Mouse (Mus musculus) hindbrain, embryonic 11.5 days (tissue): ENCODE data around the gene Ccl7. TPM values are rescaled to one million over a fixed set of nuclear protein-coding genes. Genes with fewer than 3 reads are reported as not detected.
A peak's percentile ranks its signal among the peaks of the same experiment; 100 is the strongest.

Source experiments
- ATAC-seq: fragments of 200-750 bp; cut with Nextera tagmentation; 2 replicates; pipeline ENCODE4 v1.8.0; 2017; ENCODE audit warnings: mild to moderate bottlenecking, moderate TSS enrichment, moderate library complexity; ENCODE audit not compliant: low FRiP score
- DNase-seq: peaks from one replicate; pipeline ENCODE4 v3.0.0-alpha.2; 2015; ENCODE audit warnings: low spot score
- H3K27ac ChIP-seq: fragments of 300-500 bp; sonication (generic); 2 replicates; pipeline ENCODE4 v1.5.1; 2014; ENCODE audit warnings: mild to moderate bottlenecking, low read depth, low read length
- H3K27me3 ChIP-seq: fragments of 300-500 bp; sonication (generic); 2 replicates; pipeline ENCODE4 v1.6.1; 2014; ENCODE audit warnings: mild to moderate bottlenecking, low read length, moderate library complexity, mixed read lengths; ENCODE audit not compliant: control insufficient read depth, insufficient read depth
- H3K36me3 ChIP-seq: fragments of 300-500 bp; sonication (generic); 2 replicates; pipeline ENCODE4 v1.6.1; 2014; ENCODE audit warnings: mild to moderate bottlenecking, low read length, moderate library complexity, mixed read lengths; ENCODE audit not compliant: control insufficient read depth, insufficient read depth
- H3K4me1 ChIP-seq: fragments of 300-500 bp; sonication (generic); replicated peaks from 2 replicates; pipeline ENCODE4 v1.6.1; 2014; ENCODE audit warnings: low read length, mixed read lengths; ENCODE audit not compliant: control insufficient read depth, insufficient read depth
- H3K4me2 ChIP-seq: fragments of 300-500 bp; sonication (generic); replicated peaks from 2 replicates; pipeline ENCODE4 v1.6.1; 2014; ENCODE audit warnings: mild to moderate bottlenecking, low read depth, low read length
- H3K4me3 ChIP-seq: fragments of 300-500 bp; sonication (generic); 2 replicates; pipeline ENCODE4 v1.5.1; 2014; ENCODE audit warnings: low read depth, low read length
- H3K9ac ChIP-seq: fragments of 300-500 bp; sonication (generic); 2 replicates; pipeline ENCODE4 v1.6.1; 2014; ENCODE audit warnings: low read depth, low read length
- H3K9me3 ChIP-seq: fragments of 300-500 bp; sonication (generic); 2 replicates; pipeline ENCODE4 v1.6.1; 2016; ENCODE audit warnings: low read length; ENCODE audit not compliant: control insufficient read depth
- WGBS: fragments of 180-500 bp; shearing (Covaris S2); extraction: QIAGEN DNeasy Blood & Tissue Kit; methylation state at CpG from one replicate; pipeline ENCODE4 v1.1.7; 2014; 5-methylcytosine and 5-hydroxymethylcytosine counted together
- polyA plus RNA-seq: library from polyadenylated mRNA; unstranded; fragments of >200 nt; fragmentation: Nextera tagmentation; extraction: Ambion mirVana; gene quantifications from 2 replicates; pipeline ENCODE4 v1.2.1, GENCODE M21; 2014

Gene Ccl7
- polyA plus RNA-seq, 1 experiment from 2014 or later, result not detected

- no peaks in the 10 kb centered on the region for H3K36me3 ChIP-seq
- H3K4me2 ChIP-seq, result no peak overlapping the region
- peak; percentile 52 for DNase-seq
- no peaks in the 10 kb centered on the region for H3K27me3 ChIP-seq
- H3K27ac ChIP-seq, result no peak overlapping the region
- H3K4me1 ChIP-seq, result no peaks in the 10 kb centered on the region
- H3K4me3 ChIP-seq, result no peak overlapping the region
- H3K9ac ChIP-seq, result no peak overlapping the region
- WGBS, result 40% methylated on average over 6 of the region's 6 CpGs
- H3K9me3 ChIP-seq, result no peaks in the 10 kb centered on the region
- no peak for ATAC-seq
Observed at GRCm38 (mm10) chr11:82047746-82048415, 2.4 kb downstream of the Ccl7 start.

DNA sequence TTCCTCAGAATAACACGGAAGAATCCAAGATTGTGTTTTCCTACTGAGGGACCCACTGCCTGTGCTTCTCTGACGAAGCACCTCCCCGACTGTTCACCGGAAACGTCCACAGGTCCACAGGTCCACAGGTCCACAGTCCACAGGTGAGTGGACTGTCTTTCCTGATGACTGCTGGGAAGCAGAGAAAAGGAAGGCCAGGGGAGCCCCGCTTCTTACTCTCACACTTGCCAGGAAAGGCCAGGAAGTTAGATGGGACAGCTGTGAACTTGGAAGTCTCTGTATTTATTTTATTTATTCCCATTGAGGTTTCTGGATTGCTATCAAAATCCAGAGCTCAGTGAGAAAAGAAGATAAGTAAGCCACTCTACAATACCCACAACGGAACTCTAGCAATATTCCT is 8.3 kb downstream of the Ccl7 start:
- H3K4me3 ChIP-seq, result no peak overlapping the region
- H3K27ac ChIP-seq, result no peak overlapping the region
- no peak for DNase-seq
- no peaks in the 10 kb centered on the region for H3K9me3 ChIP-seq
- no peak overlapping the region for H3K9ac ChIP-seq
- ATAC-seq, result no peak
- no peak overlapping the region for H3K4me2 ChIP-seq
- H3K27me3 ChIP-seq, result no peaks in the 10 kb centered on the region
- WGBS, result 92% methylated on average over 7 of the region's 7 CpGs
- H3K36me3 ChIP-seq, result no peaks in the 10 kb centered on the region
- no peaks in the 10 kb centered on the region for H3K4me1 ChIP-seq

DNA sequence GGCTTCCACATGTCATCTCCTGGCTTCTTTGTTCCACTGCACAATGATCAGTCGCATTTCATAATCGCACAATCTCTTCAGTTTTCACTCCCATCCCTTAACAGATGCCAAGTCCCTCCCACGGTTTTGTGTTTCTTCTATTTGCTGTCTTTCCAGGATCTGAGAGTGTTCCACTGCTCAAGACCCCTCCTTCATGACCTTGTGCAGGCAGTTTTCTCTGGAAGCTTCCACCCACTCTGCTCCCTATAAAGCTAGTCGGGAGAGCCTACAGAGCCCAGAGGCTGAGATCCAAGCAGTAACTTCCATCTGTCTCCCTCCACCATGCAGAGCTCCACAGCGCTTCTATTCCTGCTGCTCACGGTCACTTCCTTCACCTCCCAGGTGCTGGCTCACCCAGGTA is 12.1 kb downstream of the Ccl7 start, which contains the start of gene Ccl11:
TSS of gene Ccl11 (plus strand) at position 178 of the 400 bp plus-strand sequence.
- Histone ChIP-seq H3K27me3 (no peaks in the 10 kb centered on the region), H3K4me3 (no peak within 1 kb of the TSS), H3K27ac (no peak within 1 kb of the TSS), H3K36me3 (no peaks in the 10 kb centered on the region), H3K9me3 (no peaks in the 10 kb centered on the region), H3K9ac (no peak within 1 kb of the TSS), H3K4me2 (no peak within 1 kb of the TSS), H3K4me1 (no peaks in the 10 kb centered on the region)
- WGBS, result 83% methylated on average over 6 of the region's 6 CpGs
- ATAC-seq (no peak), DNase-seq (no peak)

DNA sequence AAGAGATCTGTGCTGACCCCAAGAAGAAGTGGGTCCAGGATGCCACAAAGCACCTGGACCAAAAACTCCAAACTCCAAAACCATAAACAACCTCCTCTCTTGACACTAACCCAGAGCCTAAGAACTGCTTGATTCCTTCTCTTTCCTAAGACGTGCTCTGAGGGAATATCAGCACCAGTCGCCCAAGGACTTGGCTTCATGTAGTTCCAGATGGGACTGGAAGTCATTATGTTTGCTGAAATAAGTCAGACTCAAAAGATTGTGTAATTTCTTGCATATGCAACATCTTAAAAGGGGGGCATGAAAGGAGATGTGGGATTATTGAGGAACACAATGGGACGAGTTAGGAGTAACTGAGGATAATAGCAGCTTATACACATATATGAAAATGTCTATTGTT is 16.7 kb downstream of the Ccl7 start:
- no peak overlapping the region for H3K27ac ChIP-seq
- no peak for ATAC-seq

GRCm38 (mm10) chr11:82063454-82063853 is 17.9 kb downstream of the Ccl7 start:
- Histone ChIP-seq H3K9ac (no peak overlapping the region), H3K36me3 (no peaks in the 10 kb centered on the region), H3K4me1 (no peaks in the 10 kb centered on the region), H3K9me3 (no peaks in the 10 kb centered on the region), H3K27me3 (no peaks in the 10 kb centered on the region), H3K27ac (no peak overlapping the region), H3K4me3 (no peak overlapping the region), H3K4me2 (no peak overlapping the region)
- 91% methylated on average over 2 of the region's 2 CpGs for WGBS
- no peak for ATAC-seq
- no peak for DNase-seq

More for the DNA sequence above, 16.7 kb downstream of the Ccl7 start:
- Histone ChIP-seq H3K4me1 (no peaks in the 10 kb centered on the region), H3K9ac (no peak overlapping the region), H3K4me3 (no peak overlapping the region), H3K27me3 (no peaks in the 10 kb centered on the region), H3K4me2 (no peak overlapping the region), H3K9me3 (no peaks in the 10 kb centered on the region), H3K36me3 (no peaks in the 10 kb centered on the region)
- WGBS, result 83% methylated on average over 3 of the region's 3 CpGs
- DNase-seq, result no peak

- Histone ChIP-seq H3K4me1 (no peaks in the 10 kb centered on the region), H3K27me3 (no peaks in the 10 kb centered on the region), H3K9ac (no peak overlapping the region), H3K36me3 (no peaks in the 10 kb centered on the region), H3K9me3 (no peaks in the 10 kb centered on the region), H3K27ac (no peak overlapping the region), H3K4me2 (no peak overlapping the region), H3K4me3 (no peak overlapping the region)
- ATAC-seq (no peak), DNase-seq (no peak)
- WGBS, result 87% methylated on average over 7 of the region's 7 CpGs
Observed at GRCm38 (mm10) chr11:82066953-82067571, 21.6 kb downstream of the Ccl7 start.

GRCm38 (mm10) chr11:82071076-82071475 is 25.6 kb downstream of the Ccl7 start:
- Histone ChIP-seq H3K27me3 (no peaks in the 10 kb centered on the region), H3K4me1 (no peaks in the 10 kb centered on the region), H3K36me3 (no peaks in the 10 kb centered on the region), H3K9me3 (no peaks in the 10 kb centered on the region), H3K27ac (no peak overlapping the region), H3K9ac (no peak overlapping the region), H3K4me2 (no peak overlapping the region), H3K4me3 (no peak overlapping the region)
- ATAC-seq, result no peak
- 65% methylated on average over 3 of the region's 3 CpGs for WGBS
- no peak for DNase-seq

GRCm38 (mm10) chr11:82072374-82072773 is 26.9 kb downstream of the Ccl7 start:
- no peak overlapping the region for H3K27ac ChIP-seq
- H3K27me3 ChIP-seq, result no peaks in the 10 kb centered on the region
- H3K9me3 ChIP-seq, result no peaks in the 10 kb centered on the region
- 79% methylated on average over 1 of the region's 1 CpGs for WGBS
- no peaks in the 10 kb centered on the region for H3K36me3 ChIP-seq
- no peaks in the 10 kb centered on the region for H3K4me1 ChIP-seq
- DNase-seq, result no peak
- H3K4me3 ChIP-seq, result no peak overlapping the region
- no peak overlapping the region for H3K9ac ChIP-seq
- ATAC-seq, result no peak
- H3K4me2 ChIP-seq, result no peak overlapping the region

DNA sequence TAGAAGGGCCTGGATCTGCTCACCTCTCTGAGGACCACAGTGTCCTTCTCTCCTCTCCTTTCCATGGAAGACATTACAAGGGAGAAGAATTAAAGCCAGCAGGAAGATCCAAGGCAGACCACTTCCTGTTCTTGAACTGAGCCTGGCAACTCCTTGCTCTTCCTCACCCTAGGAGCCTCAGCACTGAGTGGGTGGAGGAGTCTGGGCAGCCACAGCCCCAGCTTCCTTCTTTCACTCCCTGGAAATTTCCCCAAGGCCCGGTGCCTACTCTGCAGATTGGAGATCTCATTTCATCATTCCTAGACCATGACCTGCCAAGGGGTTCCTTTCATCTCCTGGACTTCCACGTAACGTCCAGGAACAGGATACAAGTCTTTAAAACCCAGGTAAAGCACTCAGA is 27.5 kb downstream of the Ccl7 start:
- no peaks in the 10 kb centered on the region for H3K36me3 ChIP-seq
- ATAC-seq (no peak), DNase-seq (no peak)
- H3K4me2 ChIP-seq, result no peak overlapping the region
- H3K27ac ChIP-seq, result no peak overlapping the region
- H3K4me1 ChIP-seq, result no peaks in the 10 kb centered on the region
- 85% methylated on average over 3 of the region's 3 CpGs for WGBS
- no peaks in the 10 kb centered on the region for H3K27me3 ChIP-seq
- H3K4me3 ChIP-seq, result no peak overlapping the region
- H3K9me3 ChIP-seq, result no peaks in the 10 kb centered on the region
- H3K9ac ChIP-seq, result no peak overlapping the region
